Mouse (Mus musculus): ENCODE measurements at regions not wholly inside any gene's neighbourhood (a gene's known extent, or its start where the extent isn't known, plus 50 kb on each side); places are given as distances from the start of the nearest gene placed in this dataset.

DNA sequence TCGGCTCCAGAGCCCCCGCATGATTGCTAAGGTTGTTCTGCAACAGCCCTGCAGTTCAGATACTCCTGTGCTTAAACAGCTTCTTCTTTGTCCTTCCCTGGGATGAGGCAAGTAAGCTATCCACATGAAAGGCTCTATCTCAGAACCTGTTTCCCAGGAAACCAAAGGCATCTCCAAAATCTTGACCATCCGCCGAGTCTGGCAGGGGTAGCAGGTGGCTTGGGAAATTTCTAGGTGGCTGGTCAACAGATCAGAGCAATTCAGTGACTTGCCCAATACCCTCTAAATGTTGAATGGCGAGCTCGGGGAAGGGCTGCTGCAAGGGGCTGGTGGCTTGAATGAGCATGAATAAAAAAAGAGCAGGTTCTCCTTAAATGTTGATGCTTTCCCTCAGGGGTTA lies 229.7 kb upstream of the Mphosph6 start:
- intact Hi-C loops (cut with DNase I): no loop called here
- DNase-seq: no peak

DNA sequence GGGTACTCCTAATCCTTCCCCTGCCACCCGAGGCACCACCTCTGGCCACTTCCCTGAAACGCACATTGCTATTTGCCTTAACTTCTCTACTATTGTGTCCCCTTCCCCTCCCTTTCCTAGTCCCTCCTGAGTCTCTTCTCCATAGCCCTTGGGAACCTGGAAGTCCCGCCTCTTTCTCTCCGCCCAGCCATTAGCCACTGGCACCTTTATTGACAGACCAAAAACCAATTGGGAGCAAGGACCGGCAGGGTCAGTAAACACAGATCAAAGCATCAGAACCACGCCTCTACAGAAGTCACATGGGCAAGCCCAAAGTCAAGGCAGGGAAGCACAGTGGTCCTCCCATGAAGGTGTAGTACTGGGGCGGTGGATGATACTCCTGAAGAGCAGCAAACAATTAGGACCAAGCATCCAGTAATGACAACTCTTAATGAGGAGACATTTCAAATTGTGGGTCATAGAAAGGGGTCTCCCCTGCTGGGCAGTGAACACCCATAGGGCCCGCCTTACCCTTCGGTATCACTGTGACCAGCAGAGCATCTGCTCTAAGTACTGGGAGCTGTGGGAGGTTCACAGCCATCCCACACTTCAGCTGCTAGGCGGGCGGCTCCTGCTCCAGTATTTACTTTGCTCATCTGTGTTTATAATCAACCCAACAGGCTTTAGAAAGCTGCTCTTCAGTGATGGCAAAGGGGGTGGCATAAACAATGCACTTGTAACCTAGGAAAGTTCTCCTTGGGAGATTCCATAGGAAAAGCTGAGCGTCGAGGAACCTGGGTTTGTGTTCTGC lies 226.5 kb upstream of the Mphosph6 start:
- intact Hi-C loops (cut with DNase I): no loop called here

GRCm38 (mm10) chr8:118023451-118023850 lies 221.7 kb upstream of the Mphosph6 start:
- intact Hi-C loops (cut with DNase I): no loop called here

More for the DNA sequence above, 226.5 kb upstream of the Mphosph6 start:
- no peak for DNase-seq

GRCm38 (mm10) chr8:118021978-118022377 lies 220.2 kb upstream of the Mphosph6 start:
- intact Hi-C loops (cut with DNase I): no loop called here
- no peak for DNase-seq

More at GRCm38 (mm10) chr8:118023451-118023850, 221.7 kb upstream of the Mphosph6 start:
- DNase-seq: no peak

GRCm38 (mm10) chr8:118017261-118017660 lies 215.5 kb upstream of the Mphosph6 start:
- peak; percentile 46 for DNase-seq
- intact Hi-C loops (cut with DNase I): no loop called here

GRCm38 (mm10) chr8:118005186-118005585 lies 203.4 kb upstream of the Mphosph6 start:
- intact Hi-C loops (cut with DNase I): no loop called here
- no peak for DNase-seq

GRCm38 (mm10) chr8:118004391-118004851 lies 202.7 kb upstream of the Mphosph6 start:
- DNase-seq: no peak
- intact Hi-C loops (cut with DNase I): no loop called here

DNA sequence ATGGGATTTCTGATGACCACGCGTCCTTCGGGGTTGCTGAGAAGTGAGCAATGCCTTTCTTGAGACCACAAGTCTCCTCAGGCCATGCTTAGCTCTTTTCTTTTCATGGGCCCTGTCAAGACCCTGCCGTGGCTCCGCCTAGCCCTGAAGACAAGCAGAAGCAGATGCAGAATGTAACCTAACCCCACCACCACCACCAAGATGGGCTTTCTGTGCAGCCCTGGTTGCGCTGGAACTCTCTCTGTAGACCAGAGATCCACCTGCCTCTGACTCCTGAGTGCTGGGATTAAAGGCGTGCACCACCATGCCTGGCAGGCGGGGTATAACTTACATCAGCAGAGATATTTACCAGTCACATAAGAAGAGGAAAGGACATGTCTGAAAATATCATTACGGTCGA lies 199.4 kb upstream of the Mphosph6 start:
- intact Hi-C loops (cut with DNase I): no loop called here
- DNase-seq: no peak

DNA sequence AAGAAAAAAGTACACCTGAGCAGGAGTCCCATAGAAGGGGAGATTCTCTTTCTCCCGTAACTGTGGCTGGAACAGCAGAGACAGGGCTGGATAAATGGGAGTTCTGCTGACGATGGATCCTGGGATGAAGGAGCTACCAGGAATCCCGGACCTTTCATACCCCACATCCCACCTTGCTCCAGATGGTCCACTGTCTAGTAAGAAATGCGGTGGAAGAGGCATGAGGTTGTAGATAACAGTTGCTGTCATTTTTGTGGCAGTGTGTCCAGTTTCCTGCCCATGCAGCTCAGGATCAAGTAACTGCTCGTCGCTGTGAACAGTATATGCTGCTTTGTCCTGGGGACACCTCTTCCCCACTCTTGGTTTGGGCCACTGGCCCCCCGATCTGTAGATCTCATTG lies 190.1 kb upstream of the Mphosph6 start:
- DNase-seq: no peak
- intact Hi-C loops (cut with DNase I): no loop called here

DNA sequence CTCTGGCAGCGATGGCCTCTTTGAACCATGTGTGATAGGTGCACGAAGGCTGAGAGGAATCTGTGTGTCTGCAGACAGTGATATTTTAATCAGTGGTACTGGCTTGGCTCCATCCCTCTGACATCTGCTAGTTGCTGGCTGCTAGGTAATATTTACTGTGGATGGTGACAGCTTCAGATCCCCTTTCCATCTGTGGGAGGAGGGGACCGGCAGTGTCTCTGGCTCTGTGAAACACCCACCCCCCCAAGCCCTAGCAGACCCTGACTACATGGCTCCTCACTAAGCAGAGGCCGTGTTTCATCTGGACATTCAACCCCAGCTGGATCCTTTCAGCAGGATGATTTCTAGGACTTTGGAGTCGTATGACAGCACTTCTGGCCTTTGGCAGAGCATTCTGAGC lies 187.0 kb upstream of the Mphosph6 start:
- intact Hi-C loops (cut with DNase I): no loop called here
- DNase-seq: peak; percentile 65

DNA sequence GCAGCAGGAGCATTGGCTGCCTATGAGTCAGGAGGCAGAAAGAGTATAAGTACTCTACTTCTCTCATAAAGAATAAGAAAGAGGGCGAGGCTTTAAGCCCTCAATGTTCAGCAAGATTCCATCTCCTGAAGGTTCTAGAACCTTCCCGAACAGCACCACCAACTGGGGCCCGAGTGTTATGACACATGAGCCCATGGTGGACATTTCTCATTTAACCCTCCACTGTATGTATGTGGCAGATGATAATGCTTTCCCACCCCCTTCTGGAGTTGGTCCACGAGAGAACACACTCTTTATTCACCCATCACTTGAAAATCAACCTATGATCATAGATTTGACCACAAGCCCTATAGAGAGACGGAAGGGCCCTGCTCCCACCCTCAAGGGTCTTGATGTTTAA lies 166.6 kb upstream of the Mphosph6 start:
- intact Hi-C loops (cut with DNase I): no loop called here
- DNase-seq: no peak

GRCm38 (mm10) chr8:117966556-117966955 lies 164.8 kb upstream of the Mphosph6 start:
- DNase-seq: no peak
- intact Hi-C loops (cut with DNase I): no loop called here

DNA sequence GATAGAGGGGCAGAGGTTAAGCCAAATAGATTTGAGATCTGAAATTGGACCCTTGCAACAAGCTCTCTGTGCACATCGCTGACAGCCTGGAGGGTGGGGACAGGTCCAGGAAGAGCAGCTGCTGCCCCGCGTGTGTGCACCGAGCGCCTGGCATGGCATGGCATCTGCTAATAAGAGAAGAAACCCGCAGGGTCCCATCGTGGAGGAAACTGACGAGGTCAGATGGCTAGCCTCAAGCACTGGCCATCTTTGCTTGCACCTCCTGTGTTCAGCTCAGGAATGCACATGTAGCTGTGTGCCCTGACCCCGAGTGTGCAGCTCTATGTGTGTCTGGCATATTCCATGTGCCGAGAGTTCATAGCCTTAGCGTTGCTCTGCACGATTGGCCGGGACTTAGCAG lies 161.7 kb upstream of the Mphosph6 start:
- DNase-seq: peak; percentile 78
- intact Hi-C loops (cut with DNase I): no loop called here

DNA sequence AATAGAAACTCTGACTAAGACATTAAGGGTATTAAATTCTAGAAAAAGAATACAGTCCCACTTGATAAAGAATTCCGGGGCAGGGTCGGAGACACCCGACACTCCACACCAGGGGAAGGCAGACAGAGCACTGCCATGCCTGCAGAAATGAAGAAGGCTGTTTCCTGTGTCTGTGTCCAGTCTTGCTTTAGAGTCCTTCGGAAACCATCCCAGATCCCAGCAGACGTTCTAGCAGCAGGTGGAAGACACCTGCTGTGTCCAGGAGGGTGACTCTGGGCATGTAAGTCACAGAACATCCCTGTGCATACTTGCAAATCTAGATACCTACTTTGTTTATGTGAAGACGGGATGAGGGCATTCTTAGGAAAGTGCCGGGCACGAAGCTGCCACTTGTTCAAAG lies 160.9 kb upstream of the Mphosph6 start:
- no peak for DNase-seq
- intact Hi-C loops (cut with DNase I): no loop called here

DNA sequence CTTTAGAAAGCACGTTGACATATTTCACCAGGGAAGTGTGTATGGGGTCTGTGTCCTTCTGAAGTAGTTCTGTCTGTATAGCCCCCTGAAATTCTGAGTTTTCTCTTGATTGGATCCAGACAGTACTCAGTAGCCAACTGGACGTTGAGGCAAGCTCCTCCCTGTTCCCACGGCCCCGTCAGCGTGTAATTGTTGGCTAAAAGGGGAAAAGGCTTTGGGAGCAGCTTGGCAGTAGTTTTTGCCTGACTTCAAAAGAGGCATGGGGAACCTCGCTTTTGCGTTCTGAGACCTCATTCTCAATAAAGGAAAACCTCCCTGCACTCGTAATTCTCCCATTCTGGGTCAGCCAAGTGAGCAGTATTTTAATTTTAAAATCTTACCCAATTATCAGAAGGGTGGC lies 157.8 kb upstream of the Mphosph6 start:
- intact Hi-C loops (cut with DNase I): no loop called here
- no peak for DNase-seq

DNA sequence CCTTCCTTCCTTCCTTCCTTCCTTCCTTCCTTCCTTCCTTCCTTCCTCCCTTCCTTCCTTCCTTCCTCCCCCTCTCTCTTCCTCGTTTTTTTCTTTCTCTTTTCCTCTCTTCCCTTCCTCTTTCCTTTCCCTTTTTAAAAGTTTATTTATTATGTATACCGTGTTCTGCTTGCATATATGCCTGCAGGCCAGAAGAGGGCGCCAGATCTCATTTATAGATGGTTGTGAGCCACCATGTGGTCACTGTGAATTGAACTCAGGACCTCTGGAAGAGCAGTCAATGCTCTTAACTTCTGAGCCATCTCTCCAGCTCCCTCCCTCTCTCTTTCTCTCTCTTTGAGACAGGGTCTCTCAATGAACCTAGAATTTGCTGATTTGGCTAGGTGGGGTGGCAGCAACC lies 157.2 kb upstream of the Mphosph6 start:
- intact Hi-C loops (cut with DNase I): no loop called here
- no peak for DNase-seq

GRCm38 (mm10) chr8:117951656-117952055 lies 149.9 kb upstream of the Mphosph6 start:
- no peak for DNase-seq
- intact Hi-C loops (cut with DNase I): no loop called here

DNA sequence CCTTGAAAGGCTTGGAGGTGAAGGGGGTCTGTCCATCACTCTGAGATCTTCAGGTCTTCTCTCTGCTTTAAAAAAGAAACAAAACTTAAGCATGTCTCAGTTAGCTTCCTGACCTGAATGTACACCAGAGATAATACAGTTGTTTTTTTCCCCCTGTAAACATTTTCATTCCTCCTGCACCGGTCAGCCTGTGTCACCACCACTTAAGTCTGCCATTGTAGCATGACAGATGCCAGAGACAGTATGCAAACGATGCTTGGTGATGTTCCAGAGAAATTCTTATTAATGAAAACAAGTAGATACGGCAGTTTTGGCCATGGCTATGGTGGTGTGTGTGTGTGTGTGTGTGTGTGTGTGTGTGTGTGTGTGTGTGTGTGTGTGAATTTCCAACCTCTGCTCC lies 144.8 kb upstream of the Mphosph6 start:
- intact Hi-C loops (cut with DNase I): no loop called here
- DNase-seq: no peak

- DNase-seq: no peak
- intact Hi-C loops (cut with DNase I): loop anchor here (10.0 kb wide), 2 partner anchors 350 to 910 kb away; partner anchors contain the start of gene Cdh13
These were observed 132.9 kb upstream of the Mphosph6 start for GRCm38 (mm10) chr8:117934566-117935094.

GRCm38 (mm10) chr8:117930687-117931086 lies 128.9 kb upstream of the Mphosph6 start:
- DNase-seq: no peak
- intact Hi-C loops (cut with DNase I): loop anchor here (10.0 kb wide), 2 partner anchors 354 to 914 kb away; partner anchors contain the start of gene Cdh13

DNA sequence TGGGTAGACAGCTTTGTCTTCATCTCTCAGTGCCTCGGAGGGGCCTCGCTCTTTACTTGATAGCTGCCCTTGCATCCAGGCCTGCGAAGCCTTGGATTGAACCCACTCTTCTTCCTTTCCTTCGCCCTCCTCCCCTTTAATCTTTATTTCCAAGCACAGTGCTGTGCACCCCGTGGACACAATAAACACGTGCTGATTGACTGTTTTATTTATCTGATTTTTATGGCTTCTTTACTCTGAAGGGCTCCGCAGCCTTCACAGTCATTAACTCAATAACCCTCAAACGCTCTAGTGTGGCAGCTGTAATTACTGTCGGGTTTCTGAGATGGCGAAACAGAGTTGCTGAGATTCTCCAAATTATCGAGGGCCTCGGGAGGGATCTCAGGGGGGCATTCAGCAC lies 127.9 kb upstream of the Mphosph6 start:
- intact Hi-C loops (cut with DNase I): loop anchor here (10.0 kb wide), 2 partner anchors 355 to 915 kb away; partner anchors contain the start of gene Cdh13
- no peak for DNase-seq

GRCm38 (mm10) chr8:117923296-117923695 lies 121.6 kb upstream of the Mphosph6 start:
- intact Hi-C loops (cut with DNase I): no loop called here
- no peak for DNase-seq
